Mouse (Mus musculus): ENCODE measurements around the gene Caskin2.
"Not testable (repeated sequence)": the region's sequence is repeated elsewhere in the genome, so short reads cannot be mapped to it uniquely, and the experiment has no call there.

The Caskin2 gene

GRCm38 (mm10) chr11:115765103-115765606 is 48.3 kb downstream of the Caskin2 start, which contains the start of gene Tmem94:
Tmem94 (plus strand) TSS chr11:115765433.
- DNase-seq (ENCODE audit: low spot score in 2 of 2) = peak; percentile 92 to 96

GRCm38 (mm10) chr11:115764698-115765097 is 48.7 kb downstream of the Caskin2 start:
- no peak for DNase-seq (ENCODE audit: low spot score in 2 of 2)

DNA sequence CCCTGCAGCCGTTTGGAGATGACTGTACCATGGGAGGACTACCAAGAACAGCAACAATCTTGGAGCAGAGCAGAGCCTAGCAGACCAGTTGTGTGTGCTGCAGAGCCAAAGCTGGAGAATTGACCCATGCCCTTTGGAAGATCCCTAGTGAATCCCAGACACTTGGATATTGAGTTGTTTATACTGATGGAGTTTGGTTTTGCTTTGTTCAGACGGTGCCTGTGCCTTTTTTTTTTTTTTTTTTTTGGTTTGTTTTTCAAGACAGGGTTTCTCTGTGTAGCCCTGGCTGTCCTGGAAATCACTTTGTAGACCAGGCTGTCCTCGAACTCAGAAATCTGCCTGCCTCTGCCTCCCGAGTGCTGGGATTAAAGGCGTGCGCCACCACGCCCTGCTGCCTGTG is 51.3 kb downstream of the Caskin2 start:
- not testable (repeated sequence) for DNase-seq (ENCODE audit: low spot score in 2 of 2)

GRCm38 (mm10) chr11:115753485-115753884 is 60.0 kb downstream of the Caskin2 start:
- no peak for DNase-seq (ENCODE audit: low spot score in 2 of 2)

DNA sequence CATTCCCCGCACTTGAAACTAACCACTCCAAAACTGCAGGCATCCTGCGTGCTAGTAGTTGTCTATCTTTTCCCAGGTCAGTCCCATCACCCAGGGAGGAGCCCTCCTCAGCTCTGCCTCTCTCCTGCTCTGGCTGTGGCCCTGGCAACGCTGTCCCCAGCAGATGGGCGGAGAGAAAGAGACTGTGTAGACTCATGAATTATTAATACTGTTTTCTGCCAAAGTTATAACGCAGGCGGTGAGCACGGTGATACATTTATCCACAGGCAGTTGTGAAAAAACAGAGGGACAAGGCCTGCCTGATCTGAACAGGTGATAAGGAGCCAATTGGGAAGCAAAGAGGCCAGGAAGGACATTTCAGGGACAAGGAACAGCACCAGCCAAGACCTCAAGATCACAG is 60.8 kb downstream of the Caskin2 start:
- no peak for DNase-seq (ENCODE audit: low spot score in 2 of 2)

GRCm38 (mm10) chr11:115751725-115752124 is 61.7 kb downstream of the Caskin2 start:
- DNase-seq (ENCODE audit: low spot score in 2 of 2) = no peak

DNA sequence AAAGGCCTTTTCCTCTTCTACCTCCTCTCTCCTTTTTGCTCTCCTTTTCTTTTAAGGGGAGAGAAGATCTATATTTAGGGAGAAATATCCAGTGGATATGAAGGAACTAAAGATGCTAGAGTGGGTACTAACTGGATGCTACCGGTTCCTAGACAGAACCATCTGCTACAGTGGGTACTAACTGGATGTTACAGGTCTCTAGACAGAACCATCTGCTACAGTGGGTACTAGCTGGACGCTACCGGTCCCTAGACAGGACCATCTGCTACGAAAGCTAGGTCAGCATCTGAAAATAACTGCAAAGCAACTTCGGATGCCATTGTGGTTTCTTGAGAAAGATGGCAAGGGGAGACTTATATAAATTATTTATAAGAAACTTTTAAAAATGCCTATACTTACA is 63.6 kb downstream of the Caskin2 start:
- DNase-seq (ENCODE audit: low spot score in 2 of 2) = no peak
